Mouse (Mus musculus): ENCODE data around the gene Crtam.

The Crtam gene

GRCm38 (mm10) chr9:41004415-41004814, at the start of gene Crtam:
Gene Crtam (minus strand): TSS chr9:41004628.
- peak; percentile 24 for DNase-seq (ENCODE audit: low read depth, low spot score)

GRCm38 (mm10) chr9:41054166-41054565, 49.7 kb upstream of the Crtam start:
- no peak for DNase-seq (ENCODE audit: low read depth, low spot score)

- no peak for DNase-seq (ENCODE audit: low read depth, low spot score)
Measured at GRCm38 (mm10) chr9:41053478-41053877, 49.0 kb upstream of the Crtam start.

- no peak for DNase-seq (ENCODE audit: low read depth, low spot score)
Measured at GRCm38 (mm10) chr9:41051080-41051932, 46.9 kb upstream of the Crtam start.

GRCm38 (mm10) chr9:41050331-41051079, 46.1 kb upstream of the Crtam start:
- DNase-seq (ENCODE audit: low read depth, low spot score) = no peak

GRCm38 (mm10) chr9:41049282-41049681, 44.9 kb upstream of the Crtam start:
- DNase-seq (ENCODE audit: low read depth, low spot score) = no peak

- no peak for DNase-seq (ENCODE audit: low read depth, low spot score)
Measured at GRCm38 (mm10) chr9:41048820-41049219, 44.4 kb upstream of the Crtam start.

GRCm38 (mm10) chr9:41048216-41048615, 43.8 kb upstream of the Crtam start:
- peak; percentile 51 for DNase-seq (ENCODE audit: low read depth, low spot score)

- no peak for DNase-seq (ENCODE audit: low read depth, low spot score)
Measured at GRCm38 (mm10) chr9:41047654-41048053, 43.2 kb upstream of the Crtam start.

GRCm38 (mm10) chr9:41044626-41045025, 40.2 kb upstream of the Crtam start:
- DNase-seq (ENCODE audit: low read depth, low spot score) = peak; percentile 86

GRCm38 (mm10) chr9:41043641-41044040, 39.2 kb upstream of the Crtam start:
- no peak for DNase-seq (ENCODE audit: low read depth, low spot score)

GRCm38 (mm10) chr9:41041404-41041803, 37.0 kb upstream of the Crtam start:
- DNase-seq (ENCODE audit: low read depth, low spot score) = no peak

GRCm38 (mm10) chr9:41038150-41038664, 33.8 kb upstream of the Crtam start:
- no peak for DNase-seq (ENCODE audit: low read depth, low spot score)

- DNase-seq (ENCODE audit: low read depth, low spot score) = no peak
Measured at GRCm38 (mm10) chr9:41031590-41032489, 27.4 kb upstream of the Crtam start.

- peak; percentile 46 for DNase-seq (ENCODE audit: low read depth, low spot score)
Measured at GRCm38 (mm10) chr9:41029827-41030226, 25.4 kb upstream of the Crtam start.

- peak; percentile 80 for DNase-seq (ENCODE audit: low read depth, low spot score)
Measured at GRCm38 (mm10) chr9:41028470-41028869, 24.0 kb upstream of the Crtam start.

- no peak for DNase-seq (ENCODE audit: low read depth, low spot score)
Measured at GRCm38 (mm10) chr9:41021690-41022089, 17.3 kb upstream of the Crtam start.

GRCm38 (mm10) chr9:41020486-41020885, 16.1 kb upstream of the Crtam start:
- DNase-seq (ENCODE audit: low read depth, low spot score) = no peak

GRCm38 (mm10) chr9:41014512-41014911, 10.1 kb upstream of the Crtam start:
- no peak for DNase-seq (ENCODE audit: low read depth, low spot score)

- DNase-seq (ENCODE audit: low read depth, low spot score) = no peak
Measured at GRCm38 (mm10) chr9:41012456-41012855, 8.0 kb upstream of the Crtam start.

Data from CD4-positive, CD25-positive, alpha-beta regulatory T cell, adult 2 months (primary cell).